Mouse (Mus musculus) liver, adult 2 months (tissue): Measurements from ENCODE around the gene B3gat3. TPM values are rescaled to one million over a fixed set of nuclear protein-coding genes. Genes with fewer than 3 reads are reported as not detected.

Experiments
- DNase-seq: peaks from one replicate; pipeline ENCODE4 v3.0.0-alpha.2; 2011; ENCODE audit warnings: low read depth, low spot score; ENCODE audit errors: extremely low read depth
- H3K27ac ChIP-seq: fragments of 200-500 bp; replicated peaks from 2 replicates; pipeline ENCODE4 v1.5.1; 2012; ENCODE audit warnings: low read depth, mild to moderate bottlenecking, control low read depth, inconsistent platforms, low read length; ENCODE audit not compliant: insufficient read depth
- H3K27me3 ChIP-seq: fragments of 200-500 bp; 2 replicates; pipeline ENCODE4 v1.6.1; 2012; ENCODE audit warnings: mild to moderate bottlenecking, moderate library complexity, low read length, inconsistent platforms; ENCODE audit not compliant: control insufficient read depth, insufficient read depth
- H3K36me3 ChIP-seq: fragments of 200-500 bp; 2 replicates; pipeline ENCODE4 v1.6.1; 2012; ENCODE audit warnings: low read length, inconsistent platforms; ENCODE audit not compliant: control insufficient read depth, insufficient read depth
- H3K4me1 ChIP-seq: fragments of 200-500 bp; 2 replicates; pipeline ENCODE4 v1.6.1; 2011; ENCODE audit warnings: low read length; ENCODE audit not compliant: control insufficient read depth, insufficient read depth
- H3K4me3 ChIP-seq: fragments of 200-500 bp; 2 replicates; pipeline ENCODE4 v1.5.1; 2011; ENCODE audit warnings: low read depth, mild to moderate bottlenecking, control low read depth, low read length, moderate library complexity; ENCODE audit not compliant: insufficient read depth
- H3K79me2 ChIP-seq: fragments of 200-500 bp; 2 replicates; pipeline ENCODE4 v1.6.1; 2012; ENCODE audit warnings: inconsistent platforms, mild to moderate bottlenecking, low read length, moderate library complexity; ENCODE audit not compliant: control insufficient read depth, insufficient read depth
- H3K9ac ChIP-seq: fragments of 200-500 bp; 2 replicates; pipeline ENCODE4 v1.6.1; 2012; ENCODE audit warnings: low read depth, mild to moderate bottlenecking, control low read depth, inconsistent platforms, low read length
- CTCF ChIP-seq: fragments of 200-500 bp; IDR thresholded peaks from 2 replicates; pipeline ENCODE4 v1.5.1; 2011; ENCODE audit warnings: low read depth, low read length, control low read depth
- POLR2A ChIP-seq: fragments of 200-500 bp; IDR thresholded peaks from 2 replicates; pipeline ENCODE4 v1.6.1; 2011; ENCODE audit warnings: low read length, control low read depth; ENCODE audit not compliant: insufficient read depth; ENCODE audit errors: extremely low read depth
- WGBS: fragments of 180-500 bp; shearing (Covaris S2); methylation state at CpG from one replicate; pipeline ENCODE4 v1.1.7; 2018; 5-methylcytosine and 5-hydroxymethylcytosine counted together
- polyA plus RNA-seq: library from polyadenylated mRNA; depleted of rRNA; stranded (reverse); fragments of >200 nt; gene quantifications from 2 replicates; pipeline ENCODE4 v1.2.3, GENCODE M21; 2012; rRNA removed
- total RNA-seq: library from RNA; depleted of rRNA; stranded (reverse); fragments of >200 nt; gene quantifications from 2 replicates; pipeline ENCODE4 v1.2.3, GENCODE M21; 2014; rRNA removed

B3gat3 gene
- total and polyA plus RNA-seq, 2 experiments, result 16.8 to 88.7 TPM

DNA sequence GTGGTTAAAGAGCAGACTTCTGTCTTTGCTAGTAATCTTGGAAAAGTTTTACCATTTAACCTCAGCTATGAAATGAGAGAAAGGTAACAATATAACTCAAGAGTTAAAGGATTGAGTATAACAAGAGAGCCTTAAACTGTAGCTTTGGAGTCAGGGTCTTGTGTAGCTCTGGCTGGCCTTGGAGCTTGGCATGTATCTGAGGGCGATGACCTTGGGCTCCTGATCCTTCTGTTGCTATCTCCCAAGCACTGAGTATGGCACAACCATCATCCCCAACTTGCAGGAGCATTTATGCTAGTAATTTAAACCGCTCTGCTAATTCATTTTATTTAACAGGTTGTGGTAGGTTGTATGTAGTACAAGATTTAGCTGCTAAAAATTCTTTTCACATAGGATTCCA lies 55.3 kb downstream of the B3gat3 start:
- H3K79me2 ChIP-seq, result no peaks in the 10 kb centered on the region
- peak; percentile 49 for DNase-seq
- no peak overlapping the region for H3K9ac ChIP-seq
- peaks cover 66% of the 10 kb centered on the region for H3K36me3 ChIP-seq
- H3K27ac ChIP-seq, result no peak overlapping the region
- no peak for TF ChIP-seq POLR2A
- no peak for TF ChIP-seq CTCF
- H3K4me3 ChIP-seq, result no peak overlapping the region
- WGBS, result 83% methylated on average over 2 of the region's 2 CpGs
- no peaks in the 10 kb centered on the region for H3K27me3 ChIP-seq
- H3K4me1 ChIP-seq, result peaks cover 5% of the 10 kb centered on the region; the same call in 1 of the 2 replicates

DNA sequence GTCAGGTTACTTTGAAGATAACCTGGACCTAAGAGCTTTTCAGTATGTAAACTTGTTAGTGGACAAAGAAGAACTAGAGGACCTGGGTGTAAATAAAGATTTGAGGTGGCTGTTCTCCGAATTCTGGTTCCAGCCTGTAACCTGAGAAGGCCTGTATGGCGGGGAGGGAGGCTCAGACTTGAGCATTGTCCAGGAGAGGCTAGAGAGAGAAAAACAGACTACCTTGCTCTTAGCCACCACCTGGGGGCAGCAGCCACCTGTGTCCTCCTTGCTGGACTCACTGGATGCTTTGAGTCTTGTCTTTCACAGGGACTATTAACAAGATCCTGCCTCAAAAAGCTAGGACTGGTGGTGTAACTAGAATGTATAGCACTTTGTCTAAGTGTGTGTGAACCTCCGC lies 56.4 kb downstream of the B3gat3 start:
- H3K79me2 ChIP-seq, result no peaks in the 10 kb centered on the region
- H3K27ac ChIP-seq, result no peak overlapping the region
- 62% methylated on average over 3 of the region's 3 CpGs for WGBS
- DNase-seq, result peak; percentile 34
- H3K4me1 ChIP-seq, result peaks cover 5% of the 10 kb centered on the region; the same call in 1 of the 2 replicates
- TF ChIP-seq CTCF (peak; percentile 85), POLR2A (no peak)
- H3K4me3 ChIP-seq, result no peak overlapping the region
- H3K36me3 ChIP-seq, result peaks cover 56% of the 10 kb centered on the region
- H3K27me3 ChIP-seq, result no peaks in the 10 kb centered on the region
- H3K9ac ChIP-seq, result no peak overlapping the region

Other genes with a start within 250 kb of the B3gat3 start
Only the 30 nearest of the 32 such genes appear.
- 12.5 and 16.6 TPM in 2 replicates for gene Wdr74, start 184.5 kb upstream of the B3gat3 start, total RNA-seq
- 23.8 and 28.9 TPM in 2 replicates for gene Wdr74, start 184.5 kb upstream of the B3gat3 start, polyA plus RNA-seq
- gene 1700092M07Rik, start 179.7 kb upstream of the B3gat3 start, total RNA-seq, result 0.83 TPM in 1 of 2 replicates, not detected in the other
- gene 1700092M07Rik, start 179.7 kb upstream of the B3gat3 start, polyA plus RNA-seq, result not detected in 2 replicates
- gene Stx5a, start 179.0 kb upstream of the B3gat3 start, total RNA-seq, result 43.5 and 46.8 TPM in 2 replicates
- 42.0 and 62.1 TPM in 2 replicates for gene Stx5a, start 179.0 kb upstream of the B3gat3 start, polyA plus RNA-seq
- gene Nxf1, start 163.3 kb upstream of the B3gat3 start, total RNA-seq, result 16.2 and 22.3 TPM in 2 replicates
- gene Nxf1, start 163.3 kb upstream of the B3gat3 start, polyA plus RNA-seq, result 27.3 and 43.1 TPM in 2 replicates
- 50.3 and 66.9 TPM in 2 replicates for gene Tmem223, start 149.4 kb upstream of the B3gat3 start, total RNA-seq
- 93.1 and 122 TPM in 2 replicates for gene Tmem223, start 149.4 kb upstream of the B3gat3 start, polyA plus RNA-seq
- 28.4 and 29.8 TPM in 2 replicates for gene Tmem179b, start 145.9 kb upstream of the B3gat3 start, total RNA-seq
- 68.8 and 85.1 TPM in 2 replicates for gene Tmem179b, start 145.9 kb upstream of the B3gat3 start, polyA plus RNA-seq
- 4.7 and 5.2 TPM in 2 replicates for gene Taf6l, start 134.0 kb upstream of the B3gat3 start, total RNA-seq
- gene Taf6l, start 134.0 kb upstream of the B3gat3 start, polyA plus RNA-seq, result 5.1 and 5.3 TPM in 2 replicates
- 25.2 and 26.6 TPM in 2 replicates for gene Polr2g, start 121.8 kb upstream of the B3gat3 start, total RNA-seq
- 12.9 and 13.2 TPM in 2 replicates for gene Polr2g, start 121.8 kb upstream of the B3gat3 start, polyA plus RNA-seq
- 0.20 and 0.37 TPM in 2 replicates for gene Zbtb3, start 117.8 kb upstream of the B3gat3 start, total RNA-seq
- 0.31 and 0.43 TPM in 2 replicates for gene Zbtb3, start 117.8 kb upstream of the B3gat3 start, polyA plus RNA-seq
- 15.6 and 18.5 TPM in 2 replicates for gene Ttc9c, start 101.0 kb upstream of the B3gat3 start, total RNA-seq
- 8.1 and 8.3 TPM in 2 replicates for gene Ttc9c, start 101.0 kb upstream of the B3gat3 start, polyA plus RNA-seq
- gene Hnrnpul2, start 100.4 kb upstream of the B3gat3 start, total RNA-seq, result 19.5 and 19.6 TPM in 2 replicates
- gene Hnrnpul2, start 100.4 kb upstream of the B3gat3 start, polyA plus RNA-seq, result 11.2 and 11.6 TPM in 2 replicates
- gene AC129217.1, start 90.6 kb upstream of the B3gat3 start, total RNA-seq, result 6.1 and 8.2 TPM in 2 replicates
- 1.7 TPM in 1 of 2 replicates, not detected in the other for gene AC129217.1, start 90.6 kb upstream of the B3gat3 start, polyA plus RNA-seq
- gene Bscl2, start 82.9 kb upstream of the B3gat3 start, total RNA-seq, result 27.7 and 30.5 TPM in 2 replicates
- 131 and 137 TPM in 2 replicates for gene Bscl2, start 82.9 kb upstream of the B3gat3 start, polyA plus RNA-seq
- not detected in 2 replicates for gene Gng3, start 81.2 kb upstream of the B3gat3 start, total RNA-seq
- gene Gng3, start 81.2 kb upstream of the B3gat3 start, polyA plus RNA-seq, result 0.05 TPM in 1 of 2 replicates, not detected in the other
- 0.07 and 0.09 TPM in 2 replicates for gene Lrrn4cl, start 69.6 kb upstream of the B3gat3 start, total RNA-seq
- gene Lrrn4cl, start 69.6 kb upstream of the B3gat3 start, polyA plus RNA-seq, result 0.06 and 0.07 TPM in 2 replicates
- gene Ubxn1, start 48.9 kb upstream of the B3gat3 start, total RNA-seq, result 82.7 and 88.4 TPM in 2 replicates
- gene Ubxn1, start 48.9 kb upstream of the B3gat3 start, polyA plus RNA-seq, result 128 and 133 TPM in 2 replicates
- 21.3 and 27.7 TPM in 2 replicates for gene Uqcc3, start 39.5 kb upstream of the B3gat3 start, total RNA-seq
- gene Uqcc3, start 39.5 kb upstream of the B3gat3 start, polyA plus RNA-seq, result 32.6 and 38.8 TPM in 2 replicates
- gene Lbhd1, start 36.6 kb upstream of the B3gat3 start, total RNA-seq, result 2.5 and 3.4 TPM in 2 replicates
- 1.2 and 1.3 TPM in 2 replicates for gene Lbhd1, start 36.6 kb upstream of the B3gat3 start, polyA plus RNA-seq
- not detected in 2 replicates for gene Gm49403, start 36.4 kb upstream of the B3gat3 start, total RNA-seq
- not detected in 2 replicates for gene Gm49403, start 36.4 kb upstream of the B3gat3 start, polyA plus RNA-seq
- 23.5 and 34.0 TPM in 2 replicates for gene 1810009A15Rik, start 31.5 kb upstream of the B3gat3 start, total RNA-seq
- gene 1810009A15Rik, start 31.5 kb upstream of the B3gat3 start, polyA plus RNA-seq, result 10.8 and 13.6 TPM in 2 replicates
- gene Gm49416, start 31.4 kb upstream of the B3gat3 start, total RNA-seq, result 3.4 TPM in 1 of 2 replicates, not detected in the other
- gene Gm49416, start 31.4 kb upstream of the B3gat3 start, polyA plus RNA-seq, result 1.1 TPM in 1 of 2 replicates, not detected in the other
- gene Ints5, start 27.4 kb upstream of the B3gat3 start, total RNA-seq, result 3.8 and 5.6 TPM in 2 replicates
- gene Ints5, start 27.4 kb upstream of the B3gat3 start, polyA plus RNA-seq, result 13.2 and 15.9 TPM in 2 replicates
- 111 and 132 TPM in 2 replicates for gene Ganab, start 22.3 kb upstream of the B3gat3 start, total RNA-seq
- 127 and 140 TPM in 2 replicates for gene Ganab, start 22.3 kb upstream of the B3gat3 start, polyA plus RNA-seq
- gene Rom1, start 9.0 kb downstream of the B3gat3 start, total RNA-seq, result 1.7 and 2.3 TPM in 2 replicates
- 5.0 and 7.8 TPM in 2 replicates for gene Rom1, start 9.0 kb downstream of the B3gat3 start, polyA plus RNA-seq
- 7.4 and 7.9 TPM in 2 replicates for gene Eml3, start 9.2 kb downstream of the B3gat3 start, total RNA-seq
- gene Eml3, start 9.2 kb downstream of the B3gat3 start, polyA plus RNA-seq, result 20.2 and 26.2 TPM in 2 replicates
- gene Mta2, start 21.5 kb downstream of the B3gat3 start, total RNA-seq, result 25.6 and 27.1 TPM in 2 replicates
- 11.2 and 12.1 TPM in 2 replicates for gene Mta2, start 21.5 kb downstream of the B3gat3 start, polyA plus RNA-seq
- gene Tut1, start 33.5 kb downstream of the B3gat3 start, total RNA-seq, result 6.0 and 6.2 TPM in 2 replicates
- 9.6 and 14.6 TPM in 2 replicates for gene Tut1, start 33.5 kb downstream of the B3gat3 start, polyA plus RNA-seq
- gene Eef1g, start 46.7 kb downstream of the B3gat3 start, total RNA-seq, result 101 and 117 TPM in 2 replicates
- gene Eef1g, start 46.7 kb downstream of the B3gat3 start, polyA plus RNA-seq, result 99.1 and 107 TPM in 2 replicates
- gene Ahnak, start 68.9 kb downstream of the B3gat3 start, total RNA-seq, result 10.3 and 10.9 TPM in 2 replicates
- gene Ahnak, start 68.9 kb downstream of the B3gat3 start, polyA plus RNA-seq, result 0.90 and 1.2 TPM in 2 replicates
- gene Scgb1a1, start 167.6 kb downstream of the B3gat3 start, total RNA-seq, result not detected in 2 replicates
- gene Scgb1a1, start 167.6 kb downstream of the B3gat3 start, polyA plus RNA-seq, result 1.4 and 1.6 TPM in 2 replicates